Mouse (Mus musculus) kidney, postnatal 14 days (tissue): ENCODE measurements at regions not wholly inside any gene's neighbourhood (a gene's known extent, or its start where the extent isn't known, plus 50 kb on each side); places are given as distances from the start of the nearest gene placed in this dataset.
"Not testable (repeated sequence)": the region's sequence is repeated elsewhere in the genome, so short reads cannot be mapped to it uniquely, and the experiment has no call there.

ENCODE experiments used
- DNase-seq: peaks from one replicate; pipeline ENCODE4 v3.0.0; 2022; ENCODE audit warnings: mixed read lengths

DNA sequence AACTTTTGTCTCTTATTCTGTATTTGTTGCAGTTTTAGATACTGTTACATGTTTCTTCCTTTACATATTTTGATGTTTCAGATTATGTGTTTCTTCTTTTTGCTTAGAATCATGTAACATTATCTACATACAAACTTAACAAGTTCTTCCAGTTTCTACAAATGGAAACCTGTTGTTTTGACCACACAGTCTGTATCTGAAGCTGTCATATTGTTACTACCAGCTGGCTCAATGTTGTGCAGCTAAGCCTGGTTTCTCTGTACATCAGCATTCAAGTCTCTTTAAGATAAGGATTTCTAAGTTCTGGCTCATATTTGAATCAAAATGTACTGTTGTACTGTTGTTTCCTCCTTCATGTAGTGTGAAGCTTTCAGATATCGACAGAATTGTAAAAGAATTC, 65.4 kb upstream of the Vps41 start:
- DNase-seq = no peak

DNA sequence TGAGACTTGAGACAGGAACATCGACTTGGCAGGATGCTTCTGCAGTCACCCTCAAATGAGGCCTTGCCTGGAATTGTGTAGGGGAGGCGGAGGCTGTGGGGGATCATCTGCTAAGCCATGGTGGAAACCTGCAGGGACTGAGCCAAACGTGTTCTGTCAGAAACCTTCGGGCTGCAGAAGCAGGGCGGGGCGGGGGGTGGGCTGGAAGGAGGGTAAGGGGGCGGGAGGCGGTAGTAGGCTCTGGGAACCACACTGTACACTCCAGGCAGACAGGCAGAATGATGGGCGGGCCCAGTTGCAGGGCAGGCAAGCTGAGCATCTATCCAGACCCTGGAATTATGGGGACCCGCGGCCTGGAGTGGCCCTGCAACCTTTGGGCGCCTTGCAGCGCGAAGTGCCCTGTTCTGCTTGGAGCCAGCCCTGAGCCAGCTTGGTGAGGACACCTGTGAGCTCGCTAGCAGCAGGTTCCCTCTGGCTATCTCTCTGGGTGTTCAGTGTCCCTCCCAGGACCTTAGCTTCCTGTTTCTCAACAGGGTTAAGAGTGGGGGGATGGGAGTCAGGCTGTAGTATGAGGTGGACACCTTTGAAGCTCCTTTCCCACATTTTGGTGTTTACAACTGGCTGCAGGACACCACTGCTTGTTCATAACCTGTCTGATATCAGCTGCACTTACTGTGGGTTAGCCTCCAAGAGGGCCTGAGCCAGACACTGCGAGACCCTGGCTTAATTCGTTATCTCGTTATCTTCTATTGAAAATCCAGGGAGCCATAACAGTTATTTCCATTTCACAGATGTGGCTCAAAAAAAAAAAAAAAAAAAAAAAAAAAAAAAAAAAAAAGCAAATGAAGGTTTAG, 102.1 kb upstream of the Vps41 start:
- no peak for DNase-seq

DNA sequence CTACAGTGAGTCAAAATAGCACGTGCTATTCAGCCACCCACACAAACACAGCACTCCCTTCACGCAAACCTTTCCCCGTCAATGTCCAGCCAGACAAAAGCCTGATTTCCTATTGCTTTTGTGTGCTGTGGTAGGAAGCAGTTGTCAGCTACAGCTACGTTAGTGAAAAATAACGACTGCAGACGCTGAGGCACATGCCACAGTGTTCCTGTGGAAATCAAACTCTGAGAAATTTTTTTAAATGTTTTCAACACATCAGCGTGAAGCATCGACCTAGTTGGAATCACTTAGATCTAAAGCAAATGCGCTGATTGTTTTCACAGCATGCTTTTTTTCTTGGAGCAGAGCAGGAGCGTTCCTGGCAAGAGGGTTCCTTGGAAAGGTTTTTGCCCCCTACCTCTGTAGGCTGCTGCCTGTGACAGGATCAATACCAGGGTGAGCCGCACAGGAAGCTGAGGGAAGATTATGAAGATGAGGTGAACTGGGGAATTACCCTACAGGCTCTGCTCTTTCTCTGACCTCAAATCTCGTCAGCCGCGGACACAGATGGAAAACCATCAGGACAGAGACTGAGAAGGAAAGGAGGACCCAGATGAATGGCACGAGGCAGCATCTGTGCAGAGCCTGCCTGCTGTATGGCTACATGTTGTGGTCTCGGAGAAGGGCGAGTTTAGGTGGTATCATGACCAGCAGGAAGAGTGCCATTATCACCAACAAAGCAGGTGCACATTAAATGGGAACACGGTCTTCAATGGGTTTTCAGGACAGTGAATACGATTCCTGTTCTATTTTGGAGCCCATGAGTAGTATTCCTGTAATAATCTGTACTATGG, 136.2 kb upstream of the Vps41 start:
- no peak for DNase-seq

DNA sequence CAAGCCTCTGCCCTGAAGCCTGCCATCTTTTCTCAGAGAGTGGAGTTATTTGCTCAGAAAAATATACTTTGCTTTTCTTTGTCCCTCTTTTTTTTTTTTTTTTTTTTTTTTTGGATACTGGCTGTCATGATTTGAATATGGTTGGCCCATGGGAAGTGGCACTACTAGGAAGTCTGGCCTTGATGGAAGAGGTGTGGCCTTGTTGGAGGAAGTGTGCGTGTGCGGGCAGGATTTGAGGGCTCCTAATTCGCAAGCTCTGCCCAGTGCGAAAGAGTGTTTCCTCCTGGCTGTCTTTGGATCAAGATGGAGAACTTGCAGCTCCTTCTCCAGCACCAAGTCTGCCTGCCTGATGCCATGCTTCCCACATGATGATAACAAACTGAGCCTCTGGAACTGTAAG, 141.1 kb upstream of the Vps41 start:
- no peak for DNase-seq

DNA sequence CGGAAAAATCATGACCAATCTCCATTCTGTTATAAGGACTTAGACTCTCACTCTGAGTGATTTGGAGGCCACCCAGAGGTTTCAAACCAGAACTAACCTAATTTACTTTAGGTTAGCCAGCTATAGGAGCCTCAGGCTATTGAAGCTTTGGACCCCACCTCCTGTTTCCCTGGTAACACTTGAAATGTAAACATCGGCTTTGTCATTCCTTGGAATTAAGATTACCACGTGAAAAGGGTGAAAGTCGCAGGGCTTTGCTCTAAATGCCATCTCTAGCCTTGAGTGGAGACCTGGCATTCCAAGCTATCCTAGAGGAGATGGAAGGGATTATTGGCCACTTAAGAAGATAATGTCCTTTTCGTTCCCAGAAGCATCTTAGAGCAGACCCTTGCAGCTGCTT, 141.5 kb upstream of the Vps41 start:
- DNase-seq = no peak

DNA sequence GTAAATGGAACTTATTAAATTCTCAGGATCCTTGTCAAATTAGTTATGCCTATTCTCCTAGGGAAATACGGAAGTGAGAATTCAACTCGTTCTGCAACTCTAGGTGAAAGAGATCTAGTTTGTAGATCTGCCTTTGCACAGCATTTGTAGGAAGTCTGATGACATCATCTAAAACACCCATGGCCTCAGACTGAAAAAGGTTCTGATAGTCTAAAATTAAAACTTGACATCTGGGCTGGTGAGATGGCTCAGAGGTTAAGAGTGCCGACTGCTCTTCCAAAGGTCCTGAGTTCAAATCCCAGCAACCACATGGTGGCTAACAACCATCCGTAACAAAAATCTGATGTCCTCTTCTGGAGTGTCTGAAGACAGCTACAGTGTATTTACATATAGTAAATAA, 144.5 kb upstream of the Pou6f2 start:
- DNase-seq = not testable (repeated sequence)

DNA sequence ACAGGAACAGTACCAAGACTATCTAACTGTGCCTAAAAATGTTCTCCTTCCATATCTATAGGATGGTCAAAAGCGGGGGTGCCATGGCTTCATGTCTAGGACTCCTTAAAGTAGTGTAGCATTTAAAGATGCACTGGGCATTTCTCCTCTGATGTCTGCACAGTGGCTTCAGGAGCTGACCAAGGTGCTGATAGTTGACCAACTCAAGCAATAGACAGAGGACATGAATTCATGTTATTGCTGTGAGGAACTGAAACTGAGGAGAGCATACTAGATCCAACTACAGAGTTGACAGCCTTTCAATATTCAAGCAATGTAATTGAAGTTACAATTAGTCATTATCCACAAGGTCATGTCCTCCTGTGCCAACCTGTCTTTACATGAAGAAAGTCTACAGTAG, 133.0 kb upstream of the Pou6f2 start:
- DNase-seq = peak; percentile 2

DNA sequence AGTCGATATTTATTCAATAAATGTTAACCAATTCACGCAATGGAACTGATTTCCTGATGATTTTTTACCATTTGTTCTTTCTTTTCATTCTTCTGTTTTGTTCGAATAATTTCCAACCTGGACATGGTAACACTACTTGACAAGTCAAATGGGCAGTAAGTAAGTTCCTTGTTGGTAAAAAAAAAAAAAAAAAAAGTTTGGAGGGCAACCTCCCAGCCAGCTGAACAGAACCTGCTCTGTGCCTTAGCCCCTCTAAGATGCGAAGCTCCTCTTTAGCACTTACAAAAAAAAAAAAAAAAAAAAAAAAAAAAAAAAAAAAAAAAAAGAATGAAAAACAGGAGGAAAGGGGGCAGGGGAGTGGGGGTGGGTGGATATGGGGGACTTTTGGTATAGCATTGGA, 100.7 kb upstream of the Pou6f2 start:
- DNase-seq = no peak

DNA sequence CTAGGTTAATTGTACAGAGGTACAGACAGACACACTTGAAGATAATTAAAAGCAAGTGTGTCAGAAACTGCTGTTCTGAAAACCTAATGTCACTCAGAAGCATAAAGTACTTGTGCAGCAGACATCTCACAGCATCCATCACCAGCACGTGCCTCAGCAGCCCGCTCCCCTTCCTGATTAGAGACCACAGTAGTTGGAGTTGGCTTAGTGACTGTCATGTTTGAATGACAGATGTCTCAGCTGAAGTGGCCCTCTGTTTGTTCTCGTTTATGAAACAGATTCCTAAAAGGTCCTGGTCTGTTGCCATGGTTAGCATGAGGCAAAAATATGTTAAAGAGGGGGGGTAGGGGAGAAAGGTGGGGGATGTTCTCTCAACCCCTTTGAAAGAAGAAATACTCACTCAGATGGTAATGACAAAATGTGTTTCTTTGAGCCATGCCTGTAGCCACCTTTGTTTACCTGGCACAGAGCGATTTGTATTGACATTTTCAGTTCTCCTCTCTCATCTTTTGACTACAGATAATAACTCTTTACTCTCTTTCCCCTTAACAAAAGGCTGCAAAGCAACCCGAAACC, 100.2 kb upstream of the Pou6f2 start:
- DNase-seq = no peak

DNA sequence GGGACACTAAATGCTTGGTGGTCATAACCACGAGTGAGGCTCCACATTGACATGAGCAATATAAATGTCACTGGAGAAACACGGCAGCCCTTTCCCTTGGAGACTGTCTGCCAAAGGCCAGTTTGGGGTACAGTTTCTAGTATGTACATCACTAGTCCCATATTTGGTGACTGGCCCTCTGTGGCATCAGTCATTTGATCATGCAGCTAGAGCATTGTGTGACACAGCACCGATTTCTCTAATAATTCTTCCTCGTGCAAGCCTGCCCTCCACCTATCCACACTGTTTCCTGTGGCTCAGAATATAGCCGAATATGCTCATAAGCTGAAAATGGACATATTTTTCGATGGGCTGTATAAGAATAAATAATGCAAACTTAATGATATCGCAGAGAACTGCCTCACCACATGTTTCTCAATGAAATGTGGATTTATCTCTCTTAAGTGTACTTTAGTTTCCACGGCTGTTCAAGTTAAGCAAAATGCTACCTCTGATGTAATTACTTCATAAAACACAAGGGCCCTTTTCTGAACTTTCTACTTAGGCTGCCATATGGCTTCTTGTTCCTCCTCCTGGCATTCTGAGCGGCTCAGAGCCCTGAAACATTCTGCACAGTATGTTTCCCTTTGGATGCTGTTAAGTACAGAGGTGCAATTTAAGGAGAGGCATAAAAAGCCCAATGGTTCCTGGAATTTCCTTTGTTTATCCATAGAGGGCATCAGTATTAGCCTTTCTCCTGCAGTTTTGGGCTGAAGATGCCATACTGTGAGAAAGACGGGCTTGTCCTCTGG, 97.7 kb upstream of the Pou6f2 start:
- DNase-seq = no peak

DNA sequence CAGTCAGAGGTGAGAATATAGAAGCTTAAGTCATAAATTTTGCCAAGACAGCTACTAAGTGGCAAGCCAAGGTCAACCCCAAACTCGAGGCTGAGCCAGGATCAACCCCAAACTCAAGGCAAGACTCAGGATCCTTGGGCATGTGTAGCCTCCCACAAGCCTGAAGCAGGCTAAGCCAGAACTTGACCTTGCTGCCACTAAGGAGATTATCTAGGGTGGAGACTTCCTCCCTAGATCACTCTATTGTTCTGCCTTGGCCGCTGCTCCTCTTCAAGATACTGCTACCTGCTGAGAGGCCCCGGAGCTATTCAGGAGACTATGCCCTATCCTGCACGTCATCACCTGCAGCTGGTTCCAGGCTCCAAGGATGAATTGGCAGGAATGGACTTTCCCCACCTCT, 88.3 kb upstream of the Pou6f2 start:
- not testable (repeated sequence) for DNase-seq

DNA sequence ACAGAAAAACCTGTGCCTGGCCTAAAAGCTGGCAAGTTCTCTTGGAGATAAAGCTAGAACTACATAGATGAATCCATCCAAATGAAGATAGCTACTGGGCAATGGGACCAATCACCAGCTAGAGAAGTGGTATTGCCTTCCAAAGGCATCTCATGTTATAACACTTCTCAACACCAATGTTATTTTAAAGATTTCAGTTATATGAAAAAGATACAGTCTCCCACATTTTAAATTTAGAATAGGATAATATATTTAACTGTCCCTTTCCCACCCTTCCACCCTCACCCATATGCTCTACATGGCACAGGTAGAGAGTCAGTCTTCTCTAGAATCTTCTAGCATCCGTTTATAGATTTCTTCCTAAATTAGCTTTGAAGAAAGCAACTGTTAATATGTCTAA, 87.6 kb upstream of the Pou6f2 start:
- no peak for DNase-seq

DNA sequence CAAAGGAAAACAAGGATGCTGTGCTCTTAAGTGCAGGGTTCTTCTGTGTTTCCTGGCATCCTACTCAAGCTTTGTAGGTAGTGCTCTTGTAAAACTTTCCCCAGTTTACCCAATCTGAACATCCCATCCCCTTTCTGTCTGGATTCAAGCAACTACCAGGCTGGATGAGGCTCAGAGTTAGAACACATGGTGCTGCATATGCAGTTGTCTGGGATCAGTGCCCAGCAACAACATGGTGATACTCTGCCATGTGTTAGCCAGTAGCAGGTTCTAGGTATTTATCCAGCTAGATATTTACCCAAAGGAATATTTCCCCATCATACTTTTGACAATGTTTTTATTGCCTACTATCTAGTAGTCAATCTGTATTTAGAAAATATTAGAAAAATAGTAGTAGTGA, 78.8 kb upstream of the Pou6f2 start:
- no peak for DNase-seq

DNA sequence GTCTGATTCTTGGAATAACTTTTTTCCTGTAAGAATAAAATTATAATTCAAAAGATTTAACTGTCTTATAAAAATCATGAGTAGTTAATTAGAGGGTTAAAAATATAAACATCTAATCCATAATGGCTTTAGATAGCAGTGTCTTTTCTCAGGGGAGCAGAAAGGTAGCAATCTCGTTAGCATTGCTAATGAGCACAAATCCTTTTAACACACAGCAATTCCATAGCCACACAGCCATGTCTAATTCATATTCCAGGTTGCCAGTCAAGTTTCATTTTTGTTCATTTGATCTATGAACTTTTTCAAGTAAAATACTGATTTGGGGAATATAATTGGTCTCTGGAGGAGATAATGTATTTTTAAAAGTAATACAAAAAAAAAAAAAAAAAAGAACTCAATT, 74.0 kb upstream of the Pou6f2 start:
- DNase-seq = no peak

DNA sequence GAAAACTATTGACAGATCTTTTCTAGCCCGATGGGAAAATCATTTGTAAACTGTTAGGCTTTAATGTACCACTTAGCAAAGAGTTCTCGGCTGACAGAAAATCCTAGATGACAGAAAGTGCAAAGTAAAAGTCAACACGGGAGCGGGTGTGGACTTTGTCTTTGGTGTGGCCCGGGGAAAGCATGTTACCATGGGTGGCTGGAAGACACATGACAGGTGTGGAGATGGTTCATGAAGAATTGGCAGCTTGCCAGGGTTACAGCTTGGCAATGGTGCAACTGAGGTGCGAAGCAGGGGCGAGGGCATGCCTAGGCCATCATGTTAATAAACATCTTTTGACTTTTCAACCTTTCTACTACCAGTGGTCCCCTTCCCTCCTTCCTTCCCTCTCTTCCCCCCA, 68.4 kb upstream of the Pou6f2 start:
- no peak for DNase-seq

DNA sequence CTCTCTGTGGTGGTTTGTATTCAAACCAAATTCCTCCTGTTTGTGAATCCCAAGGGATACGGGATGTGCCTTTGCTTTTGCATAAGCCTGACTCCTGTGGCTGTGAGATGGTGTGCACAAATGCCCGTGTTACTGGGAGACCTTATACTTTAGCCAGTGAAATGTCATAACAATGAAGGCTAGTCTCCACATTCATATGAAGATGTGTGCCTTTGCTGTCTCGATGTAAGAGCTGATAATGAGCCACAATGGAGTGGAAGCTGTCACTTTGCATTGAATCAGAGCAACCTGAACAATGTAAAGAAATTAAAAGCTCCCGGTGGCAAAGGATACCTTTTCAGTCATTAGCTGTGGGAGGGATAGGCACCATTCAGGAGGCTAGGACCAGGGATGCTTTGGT, 64.7 kb upstream of the Pou6f2 start:
- no peak for DNase-seq

DNA sequence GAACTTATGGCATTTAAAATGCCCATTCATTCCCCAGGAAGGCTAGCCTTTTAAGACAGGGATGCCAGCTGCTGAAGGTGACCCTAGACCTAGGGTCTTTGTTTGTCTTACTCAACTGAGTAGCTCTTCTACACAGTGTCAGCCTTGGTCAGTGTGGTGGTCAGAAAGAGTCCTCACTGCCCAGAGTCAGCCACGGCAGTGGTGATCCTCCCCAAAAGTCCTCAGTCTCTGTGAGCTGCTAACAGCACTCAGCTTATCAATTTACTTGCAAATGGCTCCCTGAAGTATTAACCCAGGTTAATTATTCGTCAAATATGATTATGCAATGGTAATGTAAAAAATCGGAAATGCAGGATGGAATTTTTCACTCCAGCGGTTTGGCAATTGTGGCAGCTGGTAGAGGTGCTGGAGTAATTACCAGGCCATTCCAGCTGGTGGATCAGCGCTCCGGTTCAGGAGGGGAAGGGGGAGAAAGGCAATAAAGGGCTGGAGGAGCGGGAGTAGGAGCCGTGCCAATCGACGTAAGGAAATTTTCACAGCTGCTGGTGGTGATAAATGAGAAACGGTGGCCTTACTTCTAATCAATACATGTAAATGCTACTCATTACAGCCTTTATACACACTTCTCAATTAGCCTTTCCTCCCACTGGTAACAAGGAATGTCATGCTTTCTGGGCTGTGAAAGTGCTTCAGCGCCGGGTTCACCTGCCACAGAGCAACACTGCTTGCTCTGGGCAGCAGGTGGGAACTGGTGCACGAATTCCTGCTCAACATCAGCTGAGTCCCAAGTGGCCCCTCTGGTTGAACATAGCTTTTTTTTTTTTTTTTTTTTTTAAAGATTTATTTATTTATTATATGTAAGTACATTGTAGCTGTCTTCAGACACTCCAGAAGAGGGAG, 60.1 kb upstream of the Pou6f2 start:
- DNase-seq = peak; percentile 9
